Mouse (Mus musculus) stomach, embryonic 15.5 days (tissue): ENCODE results near the gene Tmem88. TPM values are rescaled to one million over a fixed set of nuclear protein-coding genes. Genes with fewer than 3 reads are reported as not detected.
"Not testable (repeated sequence)": the region's sequence is repeated elsewhere in the genome, so short reads cannot be mapped to it uniquely, and the experiment has no call there.

Experiments used
- ATAC-seq: fragments of 200-750 bp; cut with Nextera tagmentation; 2 replicates; pipeline ENCODE4 v1.8.0; 2017; ENCODE audit warnings: low read depth, moderate number of reproducible peaks, moderate TSS enrichment; ENCODE audit not compliant: insufficient read depth, low FRiP score
- H3K27ac ChIP-seq: fragments of 300-500 bp; sonication (generic); 2 replicates; pipeline ENCODE4 v1.5.1; 2015; ENCODE audit warnings: mild to moderate bottlenecking, inconsistent platforms
- H3K27me3 ChIP-seq: fragments of 300-500 bp; sonication (generic); replicated peaks from 2 replicates; pipeline ENCODE4 v1.6.1; 2015; ENCODE audit warnings: inconsistent platforms
- H3K36me3 ChIP-seq: fragments of 300-500 bp; sonication (generic); 2 replicates; pipeline ENCODE4 v1.6.1; 2015; ENCODE audit warnings: inconsistent platforms
- H3K4me1 ChIP-seq: fragments of 300-500 bp; sonication (generic); 2 replicates; pipeline ENCODE4 v1.6.1; 2015; ENCODE audit warnings: inconsistent platforms
- H3K4me2 ChIP-seq: fragments of 300-500 bp; sonication (generic); 2 replicates; pipeline ENCODE4 v1.6.1; 2015; ENCODE audit warnings: mild to moderate bottlenecking, inconsistent platforms
- H3K4me3 ChIP-seq: fragments of 300-500 bp; sonication (generic); replicated peaks from 2 replicates; pipeline ENCODE4 v1.5.1; 2015; ENCODE audit warnings: inconsistent platforms
- H3K9ac ChIP-seq: fragments of 300-500 bp; sonication (generic); 2 replicates; pipeline ENCODE4 v1.6.1; 2015; ENCODE audit warnings: inconsistent platforms
- H3K9me3 ChIP-seq: fragments of 300-500 bp; sonication (generic); 2 replicates; pipeline ENCODE4 v1.6.1; 2016; ENCODE audit warnings: inconsistent platforms
- WGBS: fragments of 180-500 bp; shearing (Covaris S2); methylation state at CpG from one replicate; pipeline ENCODE4 v1.1.7; 2015; 5-methylcytosine and 5-hydroxymethylcytosine counted together
- polyA plus RNA-seq: library from polyadenylated mRNA; unstranded; fragments of >200 nt; fragmentation: Nextera tagmentation; extraction: Ambion mirVana; gene quantifications from 2 replicates; pipeline ENCODE4 v1.2.1, GENCODE M21; 2015

Tmem88 gene
- polyA plus RNA-seq, 1 experiment from 2014 or later: 29.4 TPM

GRCm38 (mm10) chr11:69399201-69400082 is 1.4 kb upstream of the Tmem88 start:
- Histone ChIP-seq H3K27me3 (no peaks in the 10 kb centered on the region), H3K4me1 (peaks cover 43% of the 10 kb centered on the region), H3K9ac (no peak overlapping the region), H3K36me3 (peaks cover 41% of the 10 kb centered on the region), H3K4me2 (no peak overlapping the region), H3K9me3 (no peaks in the 10 kb centered on the region), H3K4me3 (no peak overlapping the region), H3K27ac (no peak overlapping the region)
- ATAC-seq: no peak
- 42% methylated on average over 66 of the region's 66 CpGs for WGBS

GRCm38 (mm10) chr11:69398486-69399200 is 609 bp upstream of the Tmem88 start:
- Histone ChIP-seq H3K9me3 (no peaks in the 10 kb centered on the region), H3K27me3 (no peaks in the 10 kb centered on the region), H3K4me3 (peak overlapping the region; percentile 61), H3K36me3 (peaks cover 33% of the 10 kb centered on the region), H3K27ac (peak overlapping the region; percentile 31; the same call in 1 of the 2 replicates), H3K4me1 (peaks cover 46% of the 10 kb centered on the region), H3K9ac (no peak overlapping the region), H3K4me2 (peak overlapping the region; percentile 63)
- ATAC-seq: no peak
- WGBS: 39% methylated on average over 21 of the region's 21 CpGs

- WGBS: 27% methylated on average over 24 of the region's 24 CpGs
- ATAC-seq: no peak
- Histone ChIP-seq H3K27me3 (no peaks in the 10 kb centered on the region), H3K4me3 (peak overlapping the region; percentile 61), H3K9me3 (no peaks in the 10 kb centered on the region), H3K9ac (peak overlapping the region; percentile 14; the same call in 1 of the 2 replicates), H3K36me3 (peaks cover 29% of the 10 kb centered on the region), H3K27ac (peak overlapping the region; percentile 75), H3K4me2 (peak overlapping the region; percentile 63), H3K4me1 (peaks cover 46% of the 10 kb centered on the region)
Measured at GRCm38 (mm10) chr11:69397581-69398057, 415 bp downstream of the Tmem88 start.

- H3K4me1 ChIP-seq: peaks cover 46% of the 10 kb centered on the region
- WGBS: 24% methylated on average over 11 of the region's 11 CpGs
- H3K9ac ChIP-seq: peak overlapping the region; percentile 14; the same call in 1 of the 2 replicates
- no peak for ATAC-seq
- H3K27ac ChIP-seq: peak overlapping the region; percentile 96
- no peaks in the 10 kb centered on the region for H3K27me3 ChIP-seq
- H3K9me3 ChIP-seq: no peaks in the 10 kb centered on the region
- peak overlapping the region; percentile 63 for H3K4me2 ChIP-seq
- H3K4me3 ChIP-seq: peak overlapping the region; percentile 61
- H3K36me3 ChIP-seq: peaks cover 23% of the 10 kb centered on the region
Measured at GRCm38 (mm10) chr11:69396772-69397171, 1.3 kb downstream of the Tmem88 start.

- Histone ChIP-seq H3K27me3 (no peaks in the 10 kb centered on the region), H3K4me2 (peak overlapping the region; percentile 66), H3K4me3 (peak overlapping the region; percentile 61), H3K4me1 (peaks cover 42% of the 10 kb centered on the region), H3K27ac (peak overlapping the region; percentile 96), H3K9me3 (no peaks in the 10 kb centered on the region), H3K36me3 (peaks cover 15% of the 10 kb centered on the region), H3K9ac (peak overlapping the region; percentile 81)
- WGBS: under 1% methylated on average over 48 of the region's 48 CpGs
- peak; percentile 87 for ATAC-seq
Measured at GRCm38 (mm10) chr11:69395634-69396373, 2.2 kb downstream of the Tmem88 start.

GRCm38 (mm10) chr11:69395235-69395633 is 2.8 kb downstream of the Tmem88 start, which contains the start of the genes Naa38 and Cyb5d1:
TSS of gene Naa38 (plus strand) at chr11:69395487.
TSS of gene Cyb5d1 (minus strand) at chr11:69395631.
- Histone ChIP-seq H3K27ac (peak within 1 kb of the TSS; percentile 96), H3K4me3 (peak within 1 kb of the TSS; percentile 61), H3K4me1 (peaks cover 38% of the 10 kb centered on the region), H3K4me2 (peak within 1 kb of the TSS; percentile 66), H3K9ac (peak within 1 kb of the TSS; percentile 81)
- peak; percentile 75 for ATAC-seq
- H3K36me3 ChIP-seq, H3K27me3 ChIP-seq, H3K9me3 ChIP-seq: not testable (repeated sequence)
- 0% methylated on average over 24 of the region's 24 CpGs for WGBS

- Histone ChIP-seq H3K4me1 (peaks cover 37% of the 10 kb centered on the region), H3K27ac (peak overlapping the region; percentile 96; the same call in 1 of the 2 replicates), H3K4me3 (peak overlapping the region; percentile 61), H3K4me2 (peak overlapping the region; percentile 66), H3K9ac (peak overlapping the region; percentile 40)
- not testable (repeated sequence) for H3K9me3 ChIP-seq, H3K27me3 ChIP-seq, ATAC-seq, H3K36me3 ChIP-seq
- WGBS: 1% methylated on average over 31 of the region's 31 CpGs
Measured at GRCm38 (mm10) chr11:69394591-69395167, 3.4 kb downstream of the Tmem88 start.

GRCm38 (mm10) chr11:69390400-69391034 is 7.5 kb downstream of the Tmem88 start:
- no peak overlapping the region; the same call in 1 of the 2 replicates for H3K4me3 ChIP-seq
- no peak overlapping the region for H3K4me2 ChIP-seq
- H3K9ac ChIP-seq: no peak overlapping the region
- H3K36me3 ChIP-seq: no peaks in the 10 kb centered on the region
- H3K27ac ChIP-seq: no peak overlapping the region
- WGBS: 50% methylated on average over 10 of the region's 10 CpGs
- H3K27me3 ChIP-seq: no peaks in the 10 kb centered on the region
- ATAC-seq: no peak
- no peaks in the 10 kb centered on the region for H3K9me3 ChIP-seq
- H3K4me1 ChIP-seq: 0 out of 2 replicates have a peak, but pooled peaks cover 9% of the 10 kb centered on the region

- Histone ChIP-seq H3K4me1 (0 out of 2 replicates have a peak, but pooled peaks cover 9% of the 10 kb centered on the region), H3K27ac (0 out of 2 replicates have a peak overlapping the region, but pooled peaks have one; percentile 16), H3K9ac (no peak overlapping the region), H3K36me3 (no peaks in the 10 kb centered on the region), H3K4me2 (no peak overlapping the region), H3K4me3 (no peak overlapping the region; the same call in 1 of the 2 replicates), H3K27me3 (no peaks in the 10 kb centered on the region), H3K9me3 (no peaks in the 10 kb centered on the region)
- WGBS: 59% methylated on average over 14 of the region's 14 CpGs
- peak; percentile 9; the same call in 1 of the 2 replicates for ATAC-seq
Measured at GRCm38 (mm10) chr11:69389531-69390399, 8.3 kb downstream of the Tmem88 start.

GRCm38 (mm10) chr11:69388680-69389079 is 9.4 kb downstream of the Tmem88 start:
- H3K4me1 ChIP-seq: 0 out of 2 replicates have a peak, but pooled peaks cover 6% of the 10 kb centered on the region

More at GRCm38 (mm10) chr11:69388680-69389079, 9.4 kb downstream of the Tmem88 start:
- no peak overlapping the region for H3K27ac ChIP-seq
- no peaks in the 10 kb centered on the region for H3K9me3 ChIP-seq
- WGBS: 94% methylated on average over 4 of the region's 4 CpGs
- H3K9ac ChIP-seq: no peak overlapping the region
- H3K36me3 ChIP-seq: no peaks in the 10 kb centered on the region
- no peak for ATAC-seq
- H3K4me3 ChIP-seq: no peak overlapping the region
- no peaks in the 10 kb centered on the region for H3K27me3 ChIP-seq
- H3K4me2 ChIP-seq: no peak overlapping the region
